ENCODE assay signal across 8 mouse cellular contexts in the genomic region with DNA sequence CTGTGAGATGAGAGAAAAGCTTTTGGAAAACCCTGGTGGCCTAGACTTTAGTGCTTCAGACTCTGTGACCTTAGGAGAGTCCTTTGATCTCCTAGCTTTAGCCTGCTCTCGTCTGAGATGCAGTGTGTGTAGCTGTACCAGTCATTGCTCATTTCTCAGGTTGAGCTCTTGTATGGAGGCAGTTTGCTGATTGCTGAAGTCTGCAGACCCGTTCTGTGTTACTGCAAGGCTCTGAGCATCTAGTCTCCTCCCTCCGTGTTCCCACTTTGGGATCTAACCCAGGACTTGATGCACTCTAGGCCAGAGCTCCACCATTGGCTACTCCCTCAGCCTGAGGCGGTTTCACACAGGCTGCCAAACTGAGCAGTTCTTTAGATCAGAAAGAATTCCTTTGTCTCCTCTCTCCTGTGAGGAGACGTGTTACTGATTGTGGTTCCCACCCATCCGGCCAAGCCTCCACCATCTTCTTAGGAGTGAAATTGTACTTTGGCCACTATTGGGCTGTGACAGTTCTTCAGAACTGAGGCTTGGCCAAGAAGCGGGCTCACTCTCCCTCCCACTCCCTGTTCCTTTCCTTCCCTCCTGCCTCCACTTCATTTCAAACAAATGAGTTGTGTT.
DNase-seq lines count a peak whose midpoint lies in the region.

No protein-coding gene starts in this region.

- 20% methylated on average over 7 of the region's 7 CpGs for WGBS in embryonic facial prominence, embryonic 10.5 days

- H3K4me3 ChIP-seq in embryonic facial prominence, embryonic 10.5 days = no peak overlapping the region

- H3K36me3 ChIP-seq in embryonic facial prominence, embryonic 10.5 days (replicated peaks) = no peaks in the 10 kb centered on the region

- peak; percentile 27 for DNase-seq in kidney, adult 9 months
- DNase-seq in kidney, adult 11 months = no peak
- peak; percentile 53 for DNase-seq in embryonic facial prominence, embryonic 10.5 days (ENCODE audit: low spot score)
- DNase-seq in heart, postnatal 25 days (ENCODE audit: low spot score) = peak; percentile 27
- DNase-seq in retina, postnatal 1 day = peak; percentile 47
- no peak for DNase-seq in c-Kit-positive CD71-positive TER-119-positive erythroid progenitor cells, embryonic 14.5 days (ENCODE audit: low spot score)
- DNase-seq in spleen, postnatal 36 days (ENCODE audit: low spot score in 2 of 2) = no peak
- no peak for DNase-seq in cerebellum, adult 9-10 months

- peaks cover 45% of the 10 kb centered on the region for H3K4me1 ChIP-seq in embryonic facial prominence, embryonic 10.5 days

- intact Hi-C loops in heart, postnatal 25 days (cut with DNase I) = no loop called here

- H3K9me3 ChIP-seq in embryonic facial prominence, embryonic 10.5 days = no peaks in the 10 kb centered on the region

- H3K27ac ChIP-seq in embryonic facial prominence, embryonic 10.5 days (replicated peaks) = peak overlapping the region; percentile 75

- H3K27me3 ChIP-seq in embryonic facial prominence, embryonic 10.5 days (replicated peaks; ENCODE audit: low read depth, poor library complexity, severe bottlenecking) = peaks cover 73% of the 10 kb centered on the region

Comparison
In these comparisons a context has a peak if more than half of its experiments do, and no peak if none do; other contexts are left out.
1. DNase-seq: peak in kidney, adult 9 months (single experiment), embryonic facial prominence, embryonic 10.5 days (single experiment), heart, postnatal 25 days (single experiment) and retina, postnatal 1 day (single experiment); none in kidney, adult 11 months (single experiment), c-Kit-positive CD71-positive TER-119-positive erythroid progenitor cells, embryonic 14.5 days (single experiment), spleen, postnatal 36 days (0 of 2) and cerebellum, adult 9-10 months (single experiment).